Mouse (Mus musculus) neural tube, embryonic 10.5 days (tissue): ENCODE data around the gene Tlnrd1.
A peak's percentile ranks its signal among the peaks of the same experiment; 100 is the strongest.

Source experiments
- DNase-seq: peaks from one replicate; pipeline ENCODE4 v3.0.0-alpha.2; 2017; ENCODE audit warnings: low spot score; ENCODE audit errors: extremely low spot score

Tlnrd1 gene

GRCm38 (mm10) chr7:83884921-83885532, 922 bp upstream of the Tlnrd1 start:
- DNase-seq: no peak

- DNase-seq: peak; percentile 73
These were observed 657 bp downstream of the Tlnrd1 start for GRCm38 (mm10) chr7:83883276-83884020.

- no peak for DNase-seq
These were observed 1.4 kb downstream of the Tlnrd1 start for GRCm38 (mm10) chr7:83882633-83883275.

GRCm38 (mm10) chr7:83882150-83882632, 1.9 kb downstream of the Tlnrd1 start:
- no peak for DNase-seq

- DNase-seq: no peak
These were observed 5.2 kb downstream of the Tlnrd1 start for GRCm38 (mm10) chr7:83878676-83879448.

- no peak for DNase-seq
These were observed 7.0 kb downstream of the Tlnrd1 start for GRCm38 (mm10) chr7:83877088-83877487.

- DNase-seq: no peak
These were observed 14.1 kb downstream of the Tlnrd1 start for GRCm38 (mm10) chr7:83869839-83870543.

GRCm38 (mm10) chr7:83868200-83868599, 15.9 kb downstream of the Tlnrd1 start:
- DNase-seq: no peak

GRCm38 (mm10) chr7:83863554-83863953, 20.6 kb downstream of the Tlnrd1 start:
- DNase-seq: no peak

GRCm38 (mm10) chr7:83859378-83860083, 24.6 kb downstream of the Tlnrd1 start:
- no peak for DNase-seq

GRCm38 (mm10) chr7:83857921-83858320, 26.2 kb downstream of the Tlnrd1 start:
- DNase-seq: no peak

GRCm38 (mm10) chr7:83857208-83857488, 27.0 kb downstream of the Tlnrd1 start:
- no peak for DNase-seq

- DNase-seq: no peak
These were observed 27.5 kb downstream of the Tlnrd1 start for GRCm38 (mm10) chr7:83856353-83857207.

- no peak for DNase-seq
These were observed 28.9 kb downstream of the Tlnrd1 start for GRCm38 (mm10) chr7:83855203-83855602.

GRCm38 (mm10) chr7:83852381-83853380, 31.4 kb downstream of the Tlnrd1 start:
- no peak for DNase-seq

GRCm38 (mm10) chr7:83851569-83852380, 32.3 kb downstream of the Tlnrd1 start:
- DNase-seq: no peak
